Mouse (Mus musculus) forebrain, embryonic 12.5 days (tissue): ENCODE results near the gene 4930562C15Rik. TPM values are rescaled to one million over a fixed set of nuclear protein-coding genes. Genes with fewer than 3 reads are reported as not detected.

Source experiments
- ATAC-seq: fragments of 200-750 bp; cut with Nextera tagmentation; 2 replicates; pipeline ENCODE4 v1.8.0; 2017; ENCODE audit warnings: moderate TSS enrichment; ENCODE audit not compliant: low FRiP score
- H3K27ac ChIP-seq: fragments of 300-500 bp; sonication (generic); 2 replicates; pipeline ENCODE4 v1.5.1; 2016; ENCODE audit warnings: mild to moderate bottlenecking
- H3K27me3 ChIP-seq: fragments of 300-500 bp; sonication (generic); 2 replicates; pipeline ENCODE4 v1.6.1; 2016; ENCODE audit warnings: mild to moderate bottlenecking
- H3K36me3 ChIP-seq: fragments of 300-500 bp; sonication (generic); replicated peaks from 2 replicates; pipeline ENCODE4 v1.6.1; 2016; ENCODE audit warnings: mild to moderate bottlenecking
- H3K4me1 ChIP-seq: fragments of 300-500 bp; sonication (generic); 2 replicates; pipeline ENCODE4 v1.6.1; 2016
- H3K4me2 ChIP-seq: fragments of 300-500 bp; sonication (generic); 2 replicates; pipeline ENCODE4 v1.6.1; 2016; ENCODE audit warnings: mild to moderate bottlenecking, moderate library complexity
- H3K4me3 ChIP-seq: fragments of 300-500 bp; sonication (generic); replicated peaks from 2 replicates; pipeline ENCODE4 v1.5.1; 2016; ENCODE audit warnings: mild to moderate bottlenecking
- H3K9ac ChIP-seq: fragments of 300-500 bp; sonication (generic); 2 replicates; pipeline ENCODE4 v1.6.1; 2016; ENCODE audit warnings: mild to moderate bottlenecking
- H3K9me3 ChIP-seq: fragments of 300-500 bp; sonication (generic); 2 replicates; pipeline ENCODE4 v1.6.1; 2016
- WGBS: fragments of 180-500 bp; shearing (Covaris S2); methylation state at CpG from one replicate; pipeline ENCODE4 v1.1.7; 2016; 5-methylcytosine and 5-hydroxymethylcytosine counted together
- polyA plus RNA-seq: library from polyadenylated mRNA; unstranded; fragments of >200 nt; fragmentation: Nextera tagmentation; extraction: Ambion mirVana; gene quantifications from 2 replicates; pipeline ENCODE4 v1.2.1, GENCODE M21; 2016

Gene 4930562C15Rik
- polyA plus RNA-seq, 1 experiment from 2014 or later, result 0.54 TPM

GRCm38 (mm10) chr16:4833858-4834257 is 1.4 kb upstream of the 4930562C15Rik start:
- H3K36me3 ChIP-seq, result no peaks in the 10 kb centered on the region
- H3K4me2 ChIP-seq, result no peak overlapping the region
- no peaks in the 10 kb centered on the region for H3K27me3 ChIP-seq
- 85% methylated on average over 2 of the region's 2 CpGs for WGBS
- no peak overlapping the region for H3K27ac ChIP-seq
- no peak overlapping the region for H3K9ac ChIP-seq
- no peak for ATAC-seq
- no peak overlapping the region for H3K4me3 ChIP-seq
- H3K4me1 ChIP-seq, result no peaks in the 10 kb centered on the region
- H3K9me3 ChIP-seq, result no peaks in the 10 kb centered on the region

- H3K9me3 ChIP-seq, result no peaks in the 10 kb centered on the region
- H3K36me3 ChIP-seq, result no peaks in the 10 kb centered on the region
- WGBS, result 90% methylated on average over 3 of the region's 3 CpGs
- ATAC-seq, result no peak
- no peak overlapping the region for H3K27ac ChIP-seq
- no peak overlapping the region for H3K4me2 ChIP-seq
- H3K4me3 ChIP-seq, result no peak overlapping the region
- no peaks in the 10 kb centered on the region; the same call in 1 of the 2 replicates for H3K4me1 ChIP-seq
- H3K9ac ChIP-seq, result no peak overlapping the region
- H3K27me3 ChIP-seq, result no peaks in the 10 kb centered on the region
These were observed 2.4 kb downstream of the 4930562C15Rik start for GRCm38 (mm10) chr16:4837631-4838030.

- no peak for ATAC-seq
- H3K4me2 ChIP-seq, result no peak overlapping the region
- H3K36me3 ChIP-seq, result no peaks in the 10 kb centered on the region
- no peak overlapping the region for H3K9ac ChIP-seq
- no peak overlapping the region for H3K27ac ChIP-seq
- 81% methylated on average over 3 of the region's 3 CpGs for WGBS
- H3K4me3 ChIP-seq, result no peak overlapping the region
- no peaks in the 10 kb centered on the region; the same call in 1 of the 2 replicates for H3K4me1 ChIP-seq
- H3K9me3 ChIP-seq, result no peaks in the 10 kb centered on the region
- H3K27me3 ChIP-seq, result no peaks in the 10 kb centered on the region
These were observed 4.3 kb downstream of the 4930562C15Rik start for GRCm38 (mm10) chr16:4839552-4839951.

- H3K4me1 ChIP-seq, result no peaks in the 10 kb centered on the region; the same call in 1 of the 2 replicates
- no peak overlapping the region for H3K4me2 ChIP-seq
- no peak for ATAC-seq
- no peaks in the 10 kb centered on the region for H3K36me3 ChIP-seq
- H3K9me3 ChIP-seq, result no peaks in the 10 kb centered on the region
- H3K27me3 ChIP-seq, result no peaks in the 10 kb centered on the region
- H3K4me3 ChIP-seq, result no peak overlapping the region
- no peak overlapping the region for H3K9ac ChIP-seq
- no peak overlapping the region for H3K27ac ChIP-seq
- WGBS, result 86% methylated on average over 8 of the region's 8 CpGs
These were observed 5.0 kb downstream of the 4930562C15Rik start for GRCm38 (mm10) chr16:4840231-4840630.

- H3K4me1 ChIP-seq, result no peaks in the 10 kb centered on the region
These were observed 11.8 kb downstream of the 4930562C15Rik start for GRCm38 (mm10) chr16:4847041-4847440.

GRCm38 (mm10) chr16:4848090-4848489 is 12.9 kb downstream of the 4930562C15Rik start:
- no peak overlapping the region for H3K4me2 ChIP-seq
- H3K36me3 ChIP-seq, result no peaks in the 10 kb centered on the region
- no peaks in the 10 kb centered on the region for H3K9me3 ChIP-seq
- H3K27me3 ChIP-seq, result no peaks in the 10 kb centered on the region
- no peak for ATAC-seq
- WGBS, result 90% methylated on average over 2 of the region's 2 CpGs
- H3K4me1 ChIP-seq, result no peaks in the 10 kb centered on the region
- no peak overlapping the region for H3K27ac ChIP-seq
- no peak overlapping the region for H3K4me3 ChIP-seq
- no peak overlapping the region for H3K9ac ChIP-seq

More at GRCm38 (mm10) chr16:4847041-4847440, 11.8 kb downstream of the 4930562C15Rik start:
- Histone ChIP-seq H3K4me3 (no peak overlapping the region), H3K4me2 (no peak overlapping the region), H3K9me3 (no peaks in the 10 kb centered on the region), H3K9ac (no peak overlapping the region), H3K27ac (no peak overlapping the region), H3K27me3 (no peaks in the 10 kb centered on the region), H3K36me3 (no peaks in the 10 kb centered on the region)
- 87% methylated on average over 3 of the region's 3 CpGs for WGBS
- ATAC-seq, result no peak

GRCm38 (mm10) chr16:4850361-4850760 is 15.1 kb downstream of the 4930562C15Rik start:
- Histone ChIP-seq H3K27me3 (no peaks in the 10 kb centered on the region), H3K36me3 (no peaks in the 10 kb centered on the region), H3K9ac (no peak overlapping the region), H3K4me2 (no peak overlapping the region), H3K27ac (no peak overlapping the region), H3K4me3 (no peak overlapping the region), H3K9me3 (no peaks in the 10 kb centered on the region), H3K4me1 (no peaks in the 10 kb centered on the region)
- 79% methylated on average over 7 of the region's 7 CpGs for WGBS
- ATAC-seq, result no peak

- Histone ChIP-seq H3K9ac (no peak overlapping the region), H3K4me3 (no peak overlapping the region), H3K36me3 (no peaks in the 10 kb centered on the region), H3K27ac (no peak overlapping the region), H3K27me3 (no peaks in the 10 kb centered on the region), H3K4me1 (no peaks in the 10 kb centered on the region), H3K4me2 (no peak overlapping the region), H3K9me3 (no peaks in the 10 kb centered on the region)
- no peak for ATAC-seq
- WGBS, result 77% methylated on average over 5 of the region's 5 CpGs
These were observed 15.9 kb downstream of the 4930562C15Rik start for GRCm38 (mm10) chr16:4850938-4851628.

- Histone ChIP-seq H3K4me3 (no peak overlapping the region), H3K4me2 (no peak overlapping the region), H3K36me3 (no peaks in the 10 kb centered on the region), H3K9me3 (no peaks in the 10 kb centered on the region), H3K27ac (no peak overlapping the region), H3K27me3 (no peaks in the 10 kb centered on the region), H3K4me1 (no peaks in the 10 kb centered on the region), H3K9ac (no peak overlapping the region)
- no peak for ATAC-seq
- 81% methylated on average over 5 of the region's 5 CpGs for WGBS
These were observed 19.9 kb downstream of the 4930562C15Rik start for GRCm38 (mm10) chr16:4855046-4855650.

- ATAC-seq, result no peak
- H3K36me3 ChIP-seq, result no peaks in the 10 kb centered on the region
- H3K4me3 ChIP-seq, result no peak overlapping the region
- H3K9me3 ChIP-seq, result no peaks in the 10 kb centered on the region
- H3K27ac ChIP-seq, result no peak overlapping the region
- no peak overlapping the region for H3K4me2 ChIP-seq
- no peaks in the 10 kb centered on the region for H3K4me1 ChIP-seq
- 45% methylated on average over 10 of the region's 10 CpGs for WGBS
- no peak overlapping the region for H3K9ac ChIP-seq
- H3K27me3 ChIP-seq, result no peaks in the 10 kb centered on the region
These were observed 26.2 kb downstream of the 4930562C15Rik start for GRCm38 (mm10) chr16:4861392-4861791.

- Histone ChIP-seq H3K4me2 (no peak overlapping the region), H3K4me3 (no peak overlapping the region), H3K36me3 (no peaks in the 10 kb centered on the region), H3K4me1 (no peaks in the 10 kb centered on the region), H3K9me3 (no peaks in the 10 kb centered on the region), H3K9ac (no peak overlapping the region), H3K27ac (no peak overlapping the region), H3K27me3 (no peaks in the 10 kb centered on the region)
- ATAC-seq, result peak; percentile 68; the same call in 1 of the 2 replicates
- 55% methylated on average over 9 of the region's 9 CpGs for WGBS
These were observed 27.8 kb downstream of the 4930562C15Rik start for GRCm38 (mm10) chr16:4862863-4863483.

GRCm38 (mm10) chr16:4863742-4864141 is 28.5 kb downstream of the 4930562C15Rik start:
- Histone ChIP-seq H3K9me3 (no peaks in the 10 kb centered on the region), H3K27me3 (no peaks in the 10 kb centered on the region), H3K4me1 (no peaks in the 10 kb centered on the region), H3K27ac (no peak overlapping the region), H3K4me3 (no peak overlapping the region), H3K9ac (no peak overlapping the region), H3K36me3 (no peaks in the 10 kb centered on the region), H3K4me2 (no peak overlapping the region)
- no peak for ATAC-seq
- 85% methylated on average over 8 of the region's 8 CpGs for WGBS
